Mouse (Mus musculus) bone marrow macrophage, adult 2 months (primary cell): ENCODE measurements around the gene Il23r.

Experiments used
- CTCF ChIP-seq: IDR thresholded peaks from 2 replicates; pipeline ENCODE4 v1.5.1; 2012; ENCODE audit warnings: low read depth, mild to moderate bottlenecking, low read length, moderate library complexity
- POLR2A ChIP-seq: IDR thresholded peaks from 2 replicates; pipeline ENCODE4 v1.6.1; 2012; ENCODE audit warnings: mild to moderate bottlenecking, low read depth, low read length, borderline replicate concordance

GRCm38 (mm10) chr6:67405281-67405682 lies 86.4 kb downstream of the Il23r start:
- TF ChIP-seq POLR2A (no peak), CTCF (no peak)
